Mouse (Mus musculus) midbrain, embryonic 16.5 days (tissue): Measurements from ENCODE around the gene Asb17. TPM values are rescaled to one million over a fixed set of nuclear protein-coding genes. Genes with fewer than 3 reads are reported as not detected.

ENCODE experiments used
- ATAC-seq: fragments of 200-750 bp; cut with Nextera tagmentation; 2 replicates; pipeline ENCODE4 v1.8.0; 2017; ENCODE audit warnings: moderate TSS enrichment
- H3K27ac ChIP-seq: fragments of 300-500 bp; sonication (generic); 2 replicates; pipeline ENCODE4 v1.5.1; 2014; ENCODE audit warnings: mild to moderate bottlenecking, low read length, mixed read lengths
- H3K27me3 ChIP-seq: fragments of 300-500 bp; sonication (generic); 2 replicates; pipeline ENCODE4 v1.6.1; 2014; ENCODE audit warnings: low read depth, low read length, mixed read lengths; ENCODE audit not compliant: control insufficient read depth, insufficient read depth
- H3K36me3 ChIP-seq: fragments of 300-500 bp; sonication (generic); 2 replicates; pipeline ENCODE4 v1.6.1; 2014; ENCODE audit warnings: mild to moderate bottlenecking, low read length, moderate library complexity, mixed read lengths; ENCODE audit not compliant: control insufficient read depth, insufficient read depth
- H3K4me1 ChIP-seq: fragments of 300-500 bp; sonication (generic); 2 replicates; pipeline ENCODE4 v1.6.1; 2014; ENCODE audit warnings: mild to moderate bottlenecking, low read length, mixed read lengths; ENCODE audit not compliant: control insufficient read depth, insufficient read depth
- H3K4me2 ChIP-seq: fragments of 300-500 bp; sonication (generic); 2 replicates; pipeline ENCODE4 v1.6.1; 2014; ENCODE audit warnings: mild to moderate bottlenecking, low read length, mixed read lengths
- H3K4me3 ChIP-seq: fragments of 300-500 bp; sonication (generic); 2 replicates; pipeline ENCODE4 v1.5.1; 2014; ENCODE audit warnings: low read depth, mild to moderate bottlenecking, low read length, moderate library complexity, mixed read lengths
- H3K9ac ChIP-seq: fragments of 300-500 bp; sonication (generic); 2 replicates; pipeline ENCODE4 v1.6.1; 2014; ENCODE audit warnings: low read depth, low read length, mixed read lengths
- H3K9me3 ChIP-seq: fragments of 300-500 bp; sonication (generic); replicated peaks from 2 replicates; pipeline ENCODE4 v1.6.1; 2014; ENCODE audit warnings: mild to moderate bottlenecking, low read length, mixed read lengths; ENCODE audit not compliant: control insufficient read depth, poor library complexity, severe bottlenecking
- whole genome bisulfite sequencing: fragments of 180-500 bp; shearing (Covaris S2); extraction: QIAGEN DNeasy Blood & Tissue Kit; methylation state at CpG from one replicate; pipeline ENCODE4 v1.1.7; 2014; 5-methylcytosine and 5-hydroxymethylcytosine counted together
- polyA plus RNA-seq: library from polyadenylated mRNA; unstranded; fragments of >200 nt; fragmentation: Nextera tagmentation; extraction: Ambion mirVana; gene quantifications from 2 replicates; pipeline ENCODE4 v1.2.1, GENCODE M21; 2015

Gene Asb17
- polyA plus RNA-seq, 1 experiment from 2014 or later = 0.09 TPM

- Histone ChIP-seq H3K4me1 (no peaks in the 10 kb centered on the region), H3K9ac (no peak overlapping the region), H3K27me3 (no peaks in the 10 kb centered on the region), H3K36me3 (no peaks in the 10 kb centered on the region), H3K4me2 (no peak overlapping the region), H3K4me3 (no peak overlapping the region), H3K9me3 (no peaks in the 10 kb centered on the region), H3K27ac (no peak overlapping the region)
- 93% methylated on average over 4 of the region's 4 CpGs for WGBS
- ATAC-seq = no peak
Observed at GRCm38 (mm10) chr3:153864636-153865429, 20.8 kb downstream of the Asb17 start.

- H3K4me2 ChIP-seq = no peak overlapping the region
- no peaks in the 10 kb centered on the region for H3K4me1 ChIP-seq
- H3K27me3 ChIP-seq = no peaks in the 10 kb centered on the region
- no peak overlapping the region for H3K4me3 ChIP-seq
- no peaks in the 10 kb centered on the region for H3K9me3 ChIP-seq
- no peak overlapping the region for H3K27ac ChIP-seq
- no peaks in the 10 kb centered on the region for H3K36me3 ChIP-seq
- ATAC-seq = peak; percentile 82
- 68% methylated on average over 14 of the region's 14 CpGs for WGBS
- no peak overlapping the region for H3K9ac ChIP-seq
Observed at GRCm38 (mm10) chr3:153867149-153868136, 23.4 kb downstream of the Asb17 start.

- no peaks in the 10 kb centered on the region; the same call in 1 of the 2 replicates for H3K27me3 ChIP-seq
- no peak overlapping the region for H3K9ac ChIP-seq
- ATAC-seq = no peak
- no peak overlapping the region for H3K4me2 ChIP-seq
- no peaks in the 10 kb centered on the region for H3K4me1 ChIP-seq
- 84% methylated on average over 5 of the region's 5 CpGs for WGBS
- no peaks in the 10 kb centered on the region for H3K36me3 ChIP-seq
- no peak overlapping the region for H3K27ac ChIP-seq
- no peak overlapping the region for H3K4me3 ChIP-seq
- no peaks in the 10 kb centered on the region for H3K9me3 ChIP-seq
Observed at GRCm38 (mm10) chr3:153871396-153871795, 27.4 kb downstream of the Asb17 start.

GRCm38 (mm10) chr3:153886296-153886695, 42.3 kb downstream of the Asb17 start:
- Histone ChIP-seq H3K4me2 (no peak overlapping the region), H3K4me1 (no peaks in the 10 kb centered on the region), H3K9me3 (no peaks in the 10 kb centered on the region), H3K4me3 (no peak overlapping the region), H3K27ac (no peak overlapping the region), H3K27me3 (no peaks in the 10 kb centered on the region), H3K36me3 (no peaks in the 10 kb centered on the region), H3K9ac (no peak overlapping the region)
- ATAC-seq = no peak

- Histone ChIP-seq H3K27me3 (no peaks in the 10 kb centered on the region), H3K4me1 (no peaks in the 10 kb centered on the region), H3K27ac (no peak overlapping the region), H3K4me2 (no peak overlapping the region), H3K9ac (no peak overlapping the region), H3K4me3 (no peak overlapping the region), H3K36me3 (no peaks in the 10 kb centered on the region), H3K9me3 (no peaks in the 10 kb centered on the region)
- no peak for ATAC-seq
- WGBS = 81% methylated on average over 6 of the region's 6 CpGs
Observed at GRCm38 (mm10) chr3:153888141-153888540, 44.1 kb downstream of the Asb17 start.

GRCm38 (mm10) chr3:153889188-153889781, 45.3 kb downstream of the Asb17 start:
- no peak overlapping the region for H3K9ac ChIP-seq
- H3K9me3 ChIP-seq = no peaks in the 10 kb centered on the region
- ATAC-seq = no peak
- no peaks in the 10 kb centered on the region for H3K4me1 ChIP-seq
- H3K4me2 ChIP-seq = no peak overlapping the region
- no peak overlapping the region for H3K27ac ChIP-seq
- 79% methylated on average over 7 of the region's 8 CpGs for WGBS
- H3K27me3 ChIP-seq = no peaks in the 10 kb centered on the region
- H3K4me3 ChIP-seq = no peak overlapping the region
- H3K36me3 ChIP-seq = no peaks in the 10 kb centered on the region

- 83% methylated on average over 3 of the region's 3 CpGs for WGBS
Observed at GRCm38 (mm10) chr3:153895454-153895853, 51.4 kb downstream of the Asb17 start.

GRCm38 (mm10) chr3:153897216-153897615, 53.2 kb downstream of the Asb17 start:
- no peak for ATAC-seq
- Histone ChIP-seq H3K4me2 (no peak overlapping the region), H3K4me1 (no peaks in the 10 kb centered on the region), H3K27me3 (no peaks in the 10 kb centered on the region), H3K9ac (no peak overlapping the region), H3K27ac (no peak overlapping the region), H3K9me3 (no peaks in the 10 kb centered on the region), H3K4me3 (no peak overlapping the region), H3K36me3 (no peaks in the 10 kb centered on the region)
- 76% methylated on average over 6 of the region's 6 CpGs for WGBS

More at GRCm38 (mm10) chr3:153895454-153895853, 51.4 kb downstream of the Asb17 start:
- Histone ChIP-seq H3K27ac (no peak overlapping the region), H3K9me3 (no peaks in the 10 kb centered on the region), H3K4me3 (no peak overlapping the region), H3K27me3 (no peaks in the 10 kb centered on the region), H3K9ac (no peak overlapping the region), H3K4me1 (no peaks in the 10 kb centered on the region), H3K36me3 (no peaks in the 10 kb centered on the region), H3K4me2 (no peak overlapping the region)
- ATAC-seq = no peak
